Mouse (Mus musculus): ENCODE data around the gene Lck. TPM values are rescaled to one million over a fixed set of nuclear protein-coding genes. Genes with fewer than 3 reads are reported as not detected.

Gene Lck
- polyA plus RNA-seq, 1 experiment from 2014 or later = 13.6 TPM

DNA sequence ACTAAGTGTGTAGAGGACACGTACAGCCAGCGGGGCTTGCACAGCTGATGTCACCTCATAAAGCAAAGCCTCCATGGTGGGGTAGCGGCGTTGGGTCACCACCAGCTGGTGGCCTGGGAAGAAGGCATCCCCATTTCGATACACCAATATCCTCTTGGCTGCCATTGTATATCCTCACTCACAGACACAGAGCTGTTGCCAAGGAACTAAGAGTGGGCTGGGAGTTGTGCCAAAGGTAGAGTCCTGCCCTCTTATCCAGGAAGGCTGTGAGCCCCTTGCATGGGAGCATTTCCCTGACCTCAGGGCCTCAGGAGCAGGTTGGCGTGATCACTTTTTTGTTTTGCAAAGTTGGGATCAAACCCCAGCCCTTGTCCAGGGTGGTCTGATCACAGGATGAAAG lies 40.7 kb upstream of the Lck start, which contains the start of gene Dcdc2b:
Gene Dcdc2b, minus strand, starts transcription at position 165 of the 400 bp plus-strand sequence.
- no peaks in the 10 kb centered on the region for H3K9me3 ChIP-seq
- no peak for ATAC-seq (ENCODE audit: low FRiP score, low read depth)
- no peak within 1 kb of the TSS for H3K27ac ChIP-seq (replicated peaks)
- WGBS = 70% methylated on average over 6 of the region's 6 CpGs
- H3K9ac ChIP-seq = no peak within 1 kb of the TSS
- H3K27me3 ChIP-seq = no peaks in the 10 kb centered on the region
- no peak within 1 kb of the TSS for H3K4me3 ChIP-seq
- H3K36me3 ChIP-seq = peaks cover 8% of the 10 kb centered on the region
- peaks cover 12% of the 10 kb centered on the region for H3K4me1 ChIP-seq (replicated peaks)
- no peak within 1 kb of the TSS for H3K4me2 ChIP-seq

DNA sequence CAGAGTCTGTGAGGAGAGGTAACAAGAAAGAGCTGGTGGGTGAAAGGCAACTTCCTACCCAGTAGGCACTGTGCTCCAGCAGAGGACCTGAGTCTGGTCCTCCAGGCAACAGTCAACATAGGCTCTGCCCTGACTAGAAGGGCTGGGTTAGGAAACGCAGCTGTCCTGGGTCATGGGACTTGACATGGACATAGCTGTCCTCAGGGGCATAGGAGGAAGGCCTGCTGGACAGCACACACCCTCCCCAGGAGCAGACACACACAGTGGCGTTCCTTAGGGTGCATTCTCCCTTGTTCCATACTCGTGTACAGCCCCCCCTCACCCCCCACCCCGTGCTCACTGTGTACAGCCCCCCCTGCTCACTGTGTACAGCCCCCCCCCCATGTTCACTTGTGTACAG lies 37.0 kb upstream of the Lck start:
- H3K4me1 ChIP-seq (replicated peaks) = 0 out of 2 replicates have a peak, but pooled peaks cover 2% of the 10 kb centered on the region
- H3K36me3 ChIP-seq = peaks cover 23% of the 10 kb centered on the region
- no peak for ATAC-seq (ENCODE audit: low FRiP score, low read depth)
- no peak overlapping the region for H3K9ac ChIP-seq
- WGBS = 70% methylated on average over 4 of the region's 4 CpGs
- no peak overlapping the region for H3K4me2 ChIP-seq
- H3K27me3 ChIP-seq = no peaks in the 10 kb centered on the region
- no peak overlapping the region for H3K27ac ChIP-seq (replicated peaks)
- no peaks in the 10 kb centered on the region for H3K9me3 ChIP-seq
- no peak overlapping the region for H3K4me3 ChIP-seq

DNA sequence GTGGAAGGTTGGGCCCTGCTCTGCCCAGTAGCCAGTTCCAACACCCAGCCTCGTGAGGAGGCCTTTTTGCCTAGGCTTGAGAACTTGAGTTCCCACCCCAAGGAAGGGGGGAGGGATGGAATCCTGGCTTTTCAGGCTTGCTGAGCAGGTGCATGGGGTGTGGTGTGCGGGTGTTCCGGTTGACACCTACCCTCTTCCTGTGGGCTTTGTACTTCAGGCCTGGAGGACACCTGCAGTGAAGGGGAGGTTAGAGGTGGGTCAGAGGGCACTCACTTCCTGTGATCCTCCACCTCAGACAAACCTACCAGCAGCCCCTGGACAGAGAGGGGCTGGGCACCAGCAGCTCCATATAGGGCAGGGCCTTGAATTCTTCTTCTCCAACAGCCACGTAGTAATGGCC lies 36.6 kb upstream of the Lck start:
- H3K9me3 ChIP-seq = no peaks in the 10 kb centered on the region
- H3K27me3 ChIP-seq = no peaks in the 10 kb centered on the region
- WGBS = 84% methylated on average over 4 of the region's 4 CpGs
- H3K4me3 ChIP-seq = no peak overlapping the region
- ATAC-seq (ENCODE audit: low FRiP score, low read depth) = no peak
- H3K27ac ChIP-seq (replicated peaks) = no peak overlapping the region
- 0 out of 2 replicates have a peak, but pooled peaks cover 2% of the 10 kb centered on the region for H3K4me1 ChIP-seq (replicated peaks)
- peaks cover 26% of the 10 kb centered on the region for H3K36me3 ChIP-seq
- no peak overlapping the region for H3K4me2 ChIP-seq
- H3K9ac ChIP-seq = no peak overlapping the region

DNA sequence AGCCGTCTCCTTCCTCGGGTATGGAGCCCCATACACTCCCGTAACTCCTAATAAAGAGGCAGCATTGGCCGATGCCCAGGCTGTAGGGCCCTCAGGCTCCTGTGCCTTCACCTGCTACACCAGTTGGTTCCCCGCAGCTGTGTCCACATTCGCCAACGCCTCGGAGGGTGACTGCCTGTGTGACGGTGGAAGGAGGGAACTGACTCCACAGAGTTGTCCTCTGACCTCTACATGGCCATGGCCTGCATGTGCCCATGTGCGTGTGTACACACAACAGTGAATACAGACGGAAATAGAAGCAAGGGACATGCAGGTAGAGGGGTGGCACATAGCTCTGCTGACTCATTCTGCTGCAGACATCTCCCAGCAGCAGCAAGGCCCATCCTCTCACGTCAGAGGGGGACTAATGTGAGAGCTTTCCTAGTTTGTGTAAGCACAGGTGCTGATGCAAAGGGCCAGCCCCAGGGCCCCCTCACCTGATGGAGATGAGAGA lies 35.7 kb upstream of the Lck start:
- Histone ChIP-seq H3K9me3 (no peaks in the 10 kb centered on the region), H3K9ac (no peak overlapping the region), H3K36me3 (peaks cover 34% of the 10 kb centered on the region), H3K4me2 (no peak overlapping the region), H3K4me1 (replicated peaks) (0 out of 2 replicates have a peak, but pooled peaks cover 2% of the 10 kb centered on the region), H3K27ac (replicated peaks) (no peak overlapping the region), H3K4me3 (no peak overlapping the region), H3K27me3 (no peaks in the 10 kb centered on the region)
- peak; percentile 14; the same call in 1 of the 2 replicates for ATAC-seq (ENCODE audit: low FRiP score, low read depth)
- WGBS = 80% methylated on average over 12 of the region's 12 CpGs

DNA sequence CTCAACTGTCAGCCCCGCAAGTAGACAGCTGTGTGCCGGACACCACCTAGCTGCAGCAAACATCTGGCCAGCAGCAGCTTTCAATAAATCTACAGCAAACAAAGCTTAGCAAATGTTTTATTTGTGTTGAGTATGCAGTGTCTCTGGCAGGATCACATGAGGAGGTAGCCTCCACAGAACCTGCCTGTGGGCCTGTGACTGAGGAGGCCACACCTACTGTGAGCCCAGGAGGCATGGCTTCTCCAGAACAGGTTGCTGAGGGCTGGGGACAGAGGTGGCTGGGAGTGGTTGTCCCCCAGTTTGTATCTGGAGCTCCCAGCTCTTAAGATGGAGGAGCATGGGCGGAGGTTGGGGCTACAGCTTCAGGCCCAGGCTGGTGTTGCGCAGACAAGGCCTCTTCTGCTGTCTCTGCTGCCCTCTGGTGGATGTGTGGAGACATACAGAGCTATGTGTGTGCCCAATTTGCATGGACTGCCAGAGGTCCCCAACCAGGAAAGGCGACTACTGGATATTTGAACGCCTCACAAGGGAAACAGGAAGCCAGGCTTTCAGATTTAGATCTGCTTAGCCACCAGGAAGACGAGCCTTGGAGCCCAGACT lies 35.1 kb upstream of the Lck start:
- Histone ChIP-seq H3K27me3 (no peaks in the 10 kb centered on the region), H3K9me3 (no peaks in the 10 kb centered on the region), H3K4me1 (replicated peaks) (0 out of 2 replicates have a peak, but pooled peaks cover 2% of the 10 kb centered on the region), H3K36me3 (peaks cover 41% of the 10 kb centered on the region), H3K27ac (replicated peaks) (peak overlapping the region; percentile 35; the same call in 1 of the 2 replicates), H3K4me3 (no peak overlapping the region), H3K9ac (peak overlapping the region; percentile 1; the same call in 1 of the 2 replicates), H3K4me2 (no peak overlapping the region)
- peak; percentile 84 for ATAC-seq (ENCODE audit: low FRiP score, low read depth)
- 38% methylated on average over 7 of the region's 7 CpGs for WGBS

DNA sequence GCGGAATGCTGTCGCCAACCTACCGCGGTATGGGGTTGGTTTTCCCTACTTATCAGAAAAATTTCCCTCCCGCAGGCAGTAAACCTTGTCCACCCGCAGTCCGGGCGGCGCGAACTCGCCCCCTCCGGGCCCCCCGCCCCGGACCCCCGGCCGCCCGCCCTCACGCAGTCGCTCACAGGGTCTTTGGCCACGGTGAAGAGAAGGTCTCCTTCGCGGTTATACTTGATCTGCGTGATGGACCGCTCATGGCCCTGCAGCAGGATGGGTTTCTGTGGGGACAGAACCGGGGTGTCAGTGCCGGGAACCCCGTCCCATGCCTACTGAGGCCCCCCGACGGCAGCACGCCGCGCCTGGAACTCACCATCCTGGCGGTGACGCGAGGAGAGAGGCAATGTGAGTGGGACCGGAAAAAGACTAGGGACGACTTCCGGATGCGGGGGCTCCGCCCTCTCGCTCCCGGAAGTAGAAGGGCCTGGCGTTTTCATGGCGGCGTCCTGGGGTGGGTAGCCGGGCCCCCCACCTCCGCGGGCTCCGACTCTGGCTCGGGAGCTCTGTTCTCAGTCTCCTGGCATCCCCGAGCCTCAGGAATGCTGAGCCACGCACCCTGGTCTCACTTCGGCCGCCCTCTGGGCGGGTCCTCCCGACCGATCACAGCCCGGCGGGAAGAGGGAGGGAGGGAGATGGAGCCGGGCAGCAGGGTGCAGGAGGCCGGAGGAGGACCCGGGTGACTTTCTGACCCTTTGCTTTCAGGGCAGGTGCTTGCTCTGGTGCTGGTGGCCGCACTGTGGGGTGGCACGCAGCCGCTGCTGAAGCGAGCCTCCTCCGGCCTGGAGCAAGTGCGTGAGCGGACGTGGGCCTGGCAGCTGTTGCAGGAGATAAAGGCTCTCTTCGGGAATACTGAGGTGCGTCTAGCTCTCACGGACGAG lies 27.1 kb upstream of the Lck start, which contains the start of the genes Eif3i and Tmem234:
Gene Eif3i, minus strand, starts transcription at position 416 of the 926 bp plus-strand sequence.
Gene Tmem234, plus strand, starts transcription at position 436 of the 926 bp plus-strand sequence.
- Histone ChIP-seq H3K4me3 (peak within 1 kb of the TSS; percentile 91), H3K27ac (replicated peaks) (peak within 1 kb of the TSS; percentile 77), H3K4me2 (peak within 1 kb of the TSS; percentile 90), H3K9me3 (no peaks in the 10 kb centered on the region), H3K4me1 (replicated peaks) (peaks cover 38% of the 10 kb centered on the region), H3K27me3 (no peaks in the 10 kb centered on the region), H3K36me3 (peaks cover 38% of the 10 kb centered on the region), H3K9ac (peak within 1 kb of the TSS; percentile 94)
- WGBS = under 1% methylated on average over 74 of the region's 74 CpGs
- peak; percentile 93 for ATAC-seq (ENCODE audit: low FRiP score, low read depth)

DNA sequence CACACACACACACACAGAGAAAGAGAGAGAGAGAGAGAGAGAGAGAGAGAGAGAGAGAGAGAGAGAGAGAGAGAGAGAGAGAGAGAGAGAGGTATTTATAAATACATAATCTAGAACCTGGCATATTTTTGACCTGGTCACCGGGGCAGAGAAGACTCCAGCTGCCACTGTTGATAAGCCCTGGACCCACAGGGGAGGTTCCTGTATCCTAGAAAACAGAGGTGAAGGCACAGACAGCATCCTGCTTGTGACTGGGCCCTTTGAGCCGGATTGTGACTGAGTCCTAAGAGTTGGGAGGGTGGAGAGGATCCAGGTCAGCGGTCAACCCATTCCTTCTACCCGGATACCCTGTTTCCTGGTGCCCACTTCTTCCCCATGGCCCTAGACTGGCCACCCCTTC lies 15.4 kb upstream of the Lck start:
- Histone ChIP-seq H3K4me2 (no peak overlapping the region), H3K9ac (no peak overlapping the region), H3K27me3 (no peaks in the 10 kb centered on the region), H3K36me3 (peaks cover 35% of the 10 kb centered on the region), H3K9me3 (no peaks in the 10 kb centered on the region), H3K27ac (replicated peaks) (no peak overlapping the region), H3K4me3 (no peak overlapping the region), H3K4me1 (replicated peaks) (0 out of 2 replicates have a peak, but pooled peaks cover 8% of the 10 kb centered on the region)
- ATAC-seq (ENCODE audit: low FRiP score, low read depth) = no peak
- WGBS = 75% methylated on average over 4 of the region's 4 CpGs

DNA sequence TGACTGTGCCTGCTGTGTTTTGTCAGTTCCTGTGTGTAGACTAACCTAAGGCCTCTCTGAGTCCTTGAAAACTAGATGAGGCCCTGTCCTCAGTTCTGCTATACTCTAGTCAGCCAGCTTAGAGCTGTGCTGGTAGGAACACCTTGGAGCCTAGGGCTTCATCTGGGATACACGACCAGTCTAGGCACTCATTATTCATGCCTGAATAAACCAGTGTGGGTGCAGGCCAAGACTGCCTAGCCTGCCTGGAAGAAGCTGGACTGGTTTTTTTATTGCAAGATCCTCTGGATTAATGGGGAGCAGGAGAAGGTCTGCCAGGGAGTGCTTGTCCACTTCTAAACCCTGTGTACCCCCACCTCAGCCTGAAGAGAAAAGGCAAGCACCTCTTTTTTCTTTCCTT lies 13.5 kb upstream of the Lck start:
- H3K9me3 ChIP-seq = no peaks in the 10 kb centered on the region
- H3K4me1 ChIP-seq (replicated peaks) = 0 out of 2 replicates have a peak, but pooled peaks cover 8% of the 10 kb centered on the region
- no peaks in the 10 kb centered on the region for H3K27me3 ChIP-seq
- no peak overlapping the region for H3K9ac ChIP-seq
- peaks cover 19% of the 10 kb centered on the region for H3K36me3 ChIP-seq
- H3K4me3 ChIP-seq = no peak overlapping the region
- WGBS = 29% methylated on average over 1 of the region's 1 CpGs
- ATAC-seq (ENCODE audit: low FRiP score, low read depth) = no peak
- no peak overlapping the region for H3K27ac ChIP-seq (replicated peaks)
- H3K4me2 ChIP-seq = no peak overlapping the region

DNA sequence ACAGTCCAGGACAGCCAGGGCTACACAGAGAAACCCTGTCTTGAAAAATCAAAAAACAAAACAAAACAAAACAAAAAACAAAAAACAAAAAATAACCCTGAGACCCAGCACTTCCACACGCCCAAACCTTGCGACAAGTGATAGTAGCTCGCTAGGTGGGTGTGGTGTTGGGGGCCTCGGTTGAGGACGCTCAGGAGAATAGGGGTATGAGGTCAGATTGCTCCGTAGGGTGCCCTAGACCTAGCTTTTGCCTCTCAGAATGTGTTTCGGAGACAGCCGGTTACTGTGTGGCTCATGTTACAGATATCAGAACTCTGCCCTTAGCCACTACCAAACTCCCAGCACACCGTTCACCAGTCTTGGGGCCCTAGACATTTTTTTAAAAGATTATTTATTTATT lies 12.3 kb upstream of the Lck start:
- 86% methylated on average over 9 of the region's 9 CpGs for WGBS
- Histone ChIP-seq H3K4me1 (replicated peaks) (0 out of 2 replicates have a peak, but pooled peaks cover 8% of the 10 kb centered on the region), H3K9ac (no peak overlapping the region), H3K27me3 (no peaks in the 10 kb centered on the region), H3K4me2 (peak overlapping the region; percentile 52; the same call in 1 of the 2 replicates), H3K9me3 (no peaks in the 10 kb centered on the region), H3K36me3 (peaks cover 7% of the 10 kb centered on the region), H3K27ac (replicated peaks) (no peak overlapping the region), H3K4me3 (no peak overlapping the region)
- ATAC-seq (ENCODE audit: low FRiP score, low read depth) = no peak

DNA sequence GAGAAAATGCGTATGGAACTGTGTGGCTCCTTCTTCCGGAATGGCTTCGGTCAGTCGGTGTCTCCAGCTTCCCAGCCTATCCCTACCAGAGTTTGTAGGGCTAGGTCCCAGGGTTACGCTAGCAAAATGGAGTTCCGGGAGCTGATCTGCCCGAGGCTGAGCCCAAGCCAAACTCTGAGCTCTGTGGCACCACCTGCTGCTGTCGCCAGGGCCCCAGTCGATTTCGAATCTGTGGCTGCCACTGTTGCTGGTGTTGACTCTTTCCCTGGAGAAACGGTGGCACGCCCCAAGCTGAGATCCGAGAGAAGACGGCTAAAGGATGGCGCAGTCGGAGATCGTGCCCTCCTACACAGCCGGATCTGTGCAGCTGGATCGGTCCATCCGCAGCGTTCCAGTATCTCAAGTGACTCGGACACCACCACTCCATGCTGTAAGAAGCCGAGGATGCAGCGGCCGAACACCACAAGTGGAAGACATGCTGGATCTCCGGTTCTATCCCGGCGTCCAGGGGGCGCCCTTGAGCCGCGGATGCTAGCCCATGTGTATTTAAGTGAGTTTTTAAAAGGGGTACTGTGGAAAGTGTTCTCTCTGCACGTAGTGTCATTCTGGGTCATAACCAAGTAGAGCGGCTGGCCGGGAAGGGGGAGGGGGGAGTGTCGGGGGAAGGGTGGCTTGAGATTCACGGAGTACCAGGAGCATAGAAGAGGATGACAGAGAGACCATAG lies 11.6 kb upstream of the Lck start:
- Histone ChIP-seq H3K4me3 (peak overlapping the region; percentile 31), H3K27ac (replicated peaks) (no peak overlapping the region), H3K27me3 (no peaks in the 10 kb centered on the region), H3K4me2 (peak overlapping the region; percentile 52), H3K9ac (peak overlapping the region; percentile 25), H3K9me3 (no peaks in the 10 kb centered on the region), H3K36me3 (no peaks in the 10 kb centered on the region; the same call in 1 of the 2 replicates), H3K4me1 (replicated peaks) (0 out of 2 replicates have a peak, but pooled peaks cover 8% of the 10 kb centered on the region)
- 4% methylated on average over 36 of the region's 36 CpGs for WGBS
- peak; percentile 34; the same call in 1 of the 2 replicates for ATAC-seq (ENCODE audit: low FRiP score, low read depth)

DNA sequence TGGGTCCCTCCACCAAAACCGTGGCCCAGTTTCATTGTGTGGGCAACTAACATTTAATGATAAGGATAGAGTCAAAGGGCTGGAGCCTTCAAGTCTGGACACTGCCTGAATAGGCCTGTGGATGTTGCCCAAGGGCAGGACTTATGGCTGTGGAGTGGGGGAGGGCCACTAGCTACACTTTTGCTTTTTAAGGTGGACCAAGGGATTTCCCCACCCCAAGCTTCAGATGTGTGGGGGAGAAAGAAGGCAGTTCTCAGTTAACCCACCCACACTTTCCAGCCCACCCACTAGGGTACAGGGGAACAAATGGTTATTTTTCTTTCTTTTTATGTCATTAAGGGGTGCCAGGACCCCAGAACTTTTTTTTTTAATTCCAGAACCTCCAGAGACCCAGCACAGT lies 10.9 kb upstream of the Lck start:
- Histone ChIP-seq H3K27me3 (no peaks in the 10 kb centered on the region), H3K36me3 (no peaks in the 10 kb centered on the region), H3K27ac (replicated peaks) (no peak overlapping the region), H3K4me1 (replicated peaks) (0 out of 2 replicates have a peak, but pooled peaks cover 8% of the 10 kb centered on the region), H3K4me2 (peak overlapping the region; percentile 52), H3K4me3 (no peak overlapping the region), H3K9me3 (no peaks in the 10 kb centered on the region), H3K9ac (no peak overlapping the region)
- ATAC-seq (ENCODE audit: low FRiP score, low read depth) = no peak
- WGBS = 74% methylated on average over 1 of the region's 1 CpGs

Data from hindbrain, embryonic 15.5 days (tissue).